Mouse (Mus musculus): ENCODE data around the gene Etfrf1.

- TF ChIP-seq ZC3H11A (IDR thresholded peaks at IDR 0.05; ENCODE audit: borderline replicate concordance, low read depth, low read length) (no peak), CHD2 (IDR thresholded peaks at IDR 0.05; ENCODE audit: low read depth, low read length) (no peak), HCFC1 (IDR thresholded peaks at IDR 0.05; ENCODE audit: borderline replicate concordance, insufficient read depth, low read length) (no peak), MAFK (IDR thresholded peaks at IDR 0.05; ENCODE audit: insufficient read depth, low read depth, low read length) (no peak), ZNF384 (IDR thresholded peaks at IDR 0.05; ENCODE audit: low read depth, low read length) (no peak)
These were observed 39.9 kb downstream of the Etfrf1 start for GRCm38 (mm10) chr6:145250820-145251219.
